Mouse (Mus musculus) bone marrow macrophage, adult 2 months (primary cell): ENCODE data around the gene Abca1.

ENCODE experiments used
- CTCF ChIP-seq: IDR thresholded peaks from 2 replicates; pipeline ENCODE4 v1.5.1; 2012; ENCODE audit warnings: low read depth, mild to moderate bottlenecking, low read length, moderate library complexity
- POLR2A ChIP-seq: IDR thresholded peaks from 2 replicates; pipeline ENCODE4 v1.6.1; 2012; ENCODE audit warnings: mild to moderate bottlenecking, low read depth, low read length, borderline replicate concordance

- TF ChIP-seq CTCF: no peak
- TF ChIP-seq POLR2A: no peak
These were observed 170.4 kb downstream of the Abca1 start, which contains the start of gene Nipsnap3a for GRCm38 (mm10) chr4:52989248-52989647.
